Mouse (Mus musculus): ENCODE results near the gene Zfr2. TPM values are rescaled to one million over a fixed set of nuclear protein-coding genes. Genes with fewer than 3 reads are reported as not detected.
A peak's percentile ranks its signal among the peaks of the same experiment; 100 is the strongest.

Zfr2 gene
- total and polyA plus RNA-seq, 3 experiments = 0.81 to 1.4 TPM; not detected in 1

DNA sequence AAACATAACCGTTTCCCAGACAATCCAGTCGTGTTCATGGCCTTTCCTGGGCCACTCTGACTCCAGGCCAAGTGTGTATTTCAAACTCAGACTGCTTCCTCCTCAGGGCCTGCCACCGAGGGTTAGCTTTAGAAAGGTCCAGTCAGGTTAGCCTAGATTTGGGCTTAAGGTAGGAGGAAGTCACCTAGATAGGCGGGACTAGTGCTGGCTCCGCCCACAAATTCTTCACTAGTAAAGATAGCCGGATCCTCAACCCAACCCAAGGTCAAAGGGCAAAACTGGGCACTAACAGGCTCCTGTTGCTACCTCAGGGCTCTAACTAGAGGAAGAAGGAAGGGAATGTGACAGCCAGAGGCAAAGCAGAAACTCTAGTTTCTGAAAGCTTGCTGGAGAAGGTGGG lies 53.6 kb downstream of the Zfr2 start:
- H3K4me1 ChIP-seq (ENCODE audit: control insufficient read depth in 1 of 2, insufficient read depth in 2 of 2, low read length in 2 of 2) = peaks cover 6 to 18% of the 10 kb centered on the region in 2 experiments
- peak overlapping the region; percentile 48 to 85 for H3K4me3 ChIP-seq (ENCODE audit: control insufficient read depth in 1 of 2, insufficient read depth in 1 of 2, low read depth in 2 of 2, low read length in 2 of 2)

GRCm38 (mm10) chr10:81287513-81288157 lies 54.7 kb downstream of the Zfr2 start:
- no peaks in the 10 kb centered on the region for H3K9me3 ChIP-seq (replicated peaks; ENCODE audit: insufficient read depth, low read length)
- no peak overlapping the region for H3K9ac ChIP-seq (ENCODE audit: control insufficient read depth, low read depth, low read length, poor library complexity, severe bottlenecking)
- peaks cover 0 to 16% of the 10 kb centered on the region in 2 experiments; a peak in 2 of 4 replicates for H3K36me3 ChIP-seq (ENCODE audit: control insufficient read depth in 1 of 2, insufficient read depth in 2 of 2, low read length in 2 of 2)
- no peak overlapping the region for H3K27ac ChIP-seq (ENCODE audit: control insufficient read depth, low read depth, low read length)
- no peaks in the 10 kb centered on the region for H3K79me2 ChIP-seq (ENCODE audit: control insufficient read depth, insufficient read depth, low read length, poor library complexity)
- H3K4me1 ChIP-seq (ENCODE audit: control insufficient read depth in 1 of 2, insufficient read depth in 2 of 2, low read length in 2 of 2) = peaks cover 9 to 21% of the 10 kb centered on the region in 2 experiments
- peak; percentile 83 for DNase-seq (ENCODE audit: low read depth, low spot score)
- H3K4me3 ChIP-seq (ENCODE audit: control insufficient read depth in 1 of 2, insufficient read depth in 1 of 2, low read depth in 2 of 2, low read length in 2 of 2) = no peak overlapping the region
- H3K27me3 ChIP-seq (ENCODE audit: control insufficient read depth in 1 of 2, insufficient read depth in 2 of 2, low read length in 2 of 2) = no peaks in the 10 kb centered on the region
- TF ChIP-seq RAD21 (IDR thresholded peaks at IDR 0.05; ENCODE audit: low read depth, low read length) (peak; percentile 54), TAL1 (IDR thresholded peaks at IDR 0.05; ENCODE audit: low read length) (peak; percentile 25; the same call in 1 of the 2 replicates), MYC (IDR thresholded peaks at IDR 0.05; ENCODE audit: low read depth, low read length) (no peak), JUND (IDR thresholded peaks at IDR 0.05; ENCODE audit: low read depth, low read length) (no peak), UBTF (IDR thresholded peaks at IDR 0.05; ENCODE audit: borderline replicate concordance, insufficient read depth, low read depth, low read length) (no peak), MXI1 (IDR thresholded peaks at IDR 0.05; ENCODE audit: low read depth, low read length) (no peak), CHD2 (IDR thresholded peaks at IDR 0.05; ENCODE audit: low read length) (no peak), HCFC1 (IDR thresholded peaks at IDR 0.05; ENCODE audit: low read depth, low read length) (no peak), USF2 (IDR thresholded peaks at IDR 0.05; ENCODE audit: borderline replicate concordance in 1 of 2, insufficient read depth in 1 of 2, low read depth in 1 of 2, low read length in 2 of 2) (no peak), BHLHE40 (IDR thresholded peaks at IDR 0.05; ENCODE audit: borderline replicate concordance, low read depth, low read length) (no peak; the same call in 1 of the 2 replicates), MYB (IDR thresholded peaks at IDR 0.05; ENCODE audit: low read depth, low read length) (no peak), ETS1 (IDR thresholded peaks at IDR 0.05; ENCODE audit: low read depth, low read length) (no peak), ZKSCAN1 (IDR thresholded peaks at IDR 0.05; ENCODE audit: low read depth, low read length) (no peak), SMC3 (IDR thresholded peaks at IDR 0.05; ENCODE audit: low read depth, low read length) (peak; percentile 57), RCOR1 (IDR thresholded peaks at IDR 0.05; ENCODE audit: low read depth, low read length) (peak; percentile 38; the same call in 1 of the 2 replicates), EP300 (IDR thresholded peaks at IDR 0.05; ENCODE audit: low read depth in 1 of 2, low read length in 2 of 2) (no peak), TBP (IDR thresholded peaks at IDR 0.05; ENCODE audit: low read depth, low read length) (no peak), ZNF384 (IDR thresholded peaks at IDR 0.05; ENCODE audit: low read depth, low read length) (no peak), POLR2AphosphoS2 (IDR thresholded peaks at IDR 0.05; ENCODE audit: low read length) (no peak), NRF1 (IDR thresholded peaks at IDR 0.05; ENCODE audit: insufficient read depth, low read depth, low read length, poor library complexity, severe bottlenecking) (peak; percentile 47; the same call in 1 of the 2 replicates), USF1 (IDR thresholded peaks at IDR 0.05; ENCODE audit: low read depth, low read length) (no peak), ZMIZ1 (IDR thresholded peaks at IDR 0.05; ENCODE audit: low read depth, low read length) (no peak), KAT2A (conservative IDR thresholded peaks at IDR 0.05; ENCODE audit: low read depth, low read length) (no peak), CTCF (IDR thresholded peaks at IDR 0.05 in 2 of 3, conservative IDR thresholded peaks at IDR 0.05 in 1 of 3; ENCODE audit: control insufficient read depth in 1 of 3, insufficient read depth in 1 of 3, low read depth in 2 of 3, low read length in 3 of 3, poor library complexity in 1 of 3, severe bottlenecking in 1 of 3) (peak; percentile 86 to 100 (median 87)), GATA1 (IDR thresholded peaks at IDR 0.05; ENCODE audit: low read depth, low read length) (no peak), NELFE (IDR thresholded peaks at IDR 0.05; ENCODE audit: low read depth, low read length) (no peak)

More for the DNA sequence above, 53.6 kb downstream of the Zfr2 start:
- no peaks in the 10 kb centered on the region for H3K9me3 ChIP-seq (replicated peaks; ENCODE audit: insufficient read depth, low read length)
- no peak overlapping the region for H3K27ac ChIP-seq (ENCODE audit: control insufficient read depth, low read depth, low read length)
- peak; percentile 38 for DNase-seq (ENCODE audit: low read depth, low spot score)
- TF ChIP-seq RCOR1 (IDR thresholded peaks at IDR 0.05; ENCODE audit: low read depth, low read length) (no peak), JUND (IDR thresholded peaks at IDR 0.05; ENCODE audit: low read depth, low read length) (no peak), MAX (IDR thresholded peaks at IDR 0.05; ENCODE audit: low read length) (no peak), MEF2A (IDR thresholded peaks at IDR 0.05; ENCODE audit: extremely low read depth, insufficient replicate concordance, low read depth, low read length, poor library complexity, severe bottlenecking) (no peak), ZKSCAN1 (IDR thresholded peaks at IDR 0.05; ENCODE audit: low read depth, low read length) (no peak), POLR2A (IDR thresholded peaks at IDR 0.05; ENCODE audit: control insufficient read depth in 1 of 2, insufficient read depth in 1 of 2, low read depth in 1 of 2, low read length in 2 of 2, poor library complexity in 1 of 2) (no peak), SMC3 (IDR thresholded peaks at IDR 0.05; ENCODE audit: low read depth, low read length) (no peak), MAFK (IDR thresholded peaks at IDR 0.05; ENCODE audit: borderline replicate concordance, low read depth, low read length) (no peak), TCF12 (IDR thresholded peaks at IDR 0.05; ENCODE audit: low read depth, low read length) (no peak), BHLHE40 (IDR thresholded peaks at IDR 0.05; ENCODE audit: borderline replicate concordance, low read depth, low read length) (no peak), E2F4 (IDR thresholded peaks at IDR 0.05; ENCODE audit: borderline replicate concordance, low read depth, low read length) (no peak), GATA1 (IDR thresholded peaks at IDR 0.05; ENCODE audit: low read depth, low read length) (no peak)
- no peaks in the 10 kb centered on the region for H3K27me3 ChIP-seq (ENCODE audit: control insufficient read depth in 1 of 2, insufficient read depth in 2 of 2, low read length in 2 of 2)
- no peaks in the 10 kb centered on the region for H3K79me2 ChIP-seq (ENCODE audit: control insufficient read depth, insufficient read depth, low read length, poor library complexity)
- H3K36me3 ChIP-seq (ENCODE audit: control insufficient read depth in 1 of 2, insufficient read depth in 2 of 2, low read length in 2 of 2) = peaks cover 0 to 13% of the 10 kb centered on the region in 2 experiments; a peak in 2 of 4 replicates
- H3K9ac ChIP-seq (ENCODE audit: control insufficient read depth, low read depth, low read length, poor library complexity, severe bottlenecking) = peak overlapping the region; percentile 78

Data from MEL (cell line).